Mouse (Mus musculus) heart, adult 18-20 months (tissue): ENCODE measurements around the gene Rxra. TPM values are rescaled to one million over a fixed set of nuclear protein-coding genes. Genes with fewer than 3 reads are reported as not detected.

ENCODE experiments used
- DNase-seq, 2 experiments: peaks; one replicate each; pipeline ENCODE4 v3.0.0; 2021 to 2022; ENCODE audit warnings: mixed read lengths in 1 of 2
- total RNA-seq, 2 experiments: library from RNA; stranded (reverse); gene quantifications; 2 replicates each; pipeline ENCODE4 v1.2.3; 2021

Rxra gene
- total RNA-seq, 2 experiments from 2014 or later, result 51.3 to 52.4 TPM

GRCm38 (mm10) chr2:27738396-27738795, 62.2 kb downstream of the Rxra start:
- no peak for DNase-seq

DNA sequence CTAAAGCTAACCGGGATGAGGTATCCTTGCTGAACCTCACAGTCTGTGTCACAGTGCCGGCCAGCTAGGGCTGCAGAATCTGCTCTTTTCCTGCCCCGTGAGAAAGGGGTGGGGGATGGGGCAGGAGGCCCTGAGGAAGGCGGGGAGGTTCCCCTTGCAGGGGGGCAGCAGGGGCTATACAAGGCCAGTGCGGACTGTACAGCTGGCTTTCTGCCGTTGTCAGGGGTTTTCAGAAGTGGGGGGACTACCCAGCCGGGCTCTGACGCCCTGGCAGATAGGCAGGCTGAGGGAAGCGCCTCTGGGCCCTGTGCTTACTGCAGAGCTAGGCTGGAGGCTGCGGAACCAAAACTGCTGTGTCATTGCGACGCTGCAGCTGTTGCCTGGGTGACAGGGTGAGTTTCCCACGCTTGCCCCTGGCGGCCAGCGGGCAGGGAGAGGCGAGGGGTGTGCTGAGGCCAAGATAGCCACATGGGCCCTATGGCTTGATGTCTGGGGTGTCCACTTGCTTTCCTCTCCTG, 63.9 kb downstream of the Rxra start:
- DNase-seq, result peak; percentile 91 to 93

- no peak for DNase-seq
Measured at GRCm38 (mm10) chr2:27743177-27743576, 66.9 kb downstream of the Rxra start.

DNA sequence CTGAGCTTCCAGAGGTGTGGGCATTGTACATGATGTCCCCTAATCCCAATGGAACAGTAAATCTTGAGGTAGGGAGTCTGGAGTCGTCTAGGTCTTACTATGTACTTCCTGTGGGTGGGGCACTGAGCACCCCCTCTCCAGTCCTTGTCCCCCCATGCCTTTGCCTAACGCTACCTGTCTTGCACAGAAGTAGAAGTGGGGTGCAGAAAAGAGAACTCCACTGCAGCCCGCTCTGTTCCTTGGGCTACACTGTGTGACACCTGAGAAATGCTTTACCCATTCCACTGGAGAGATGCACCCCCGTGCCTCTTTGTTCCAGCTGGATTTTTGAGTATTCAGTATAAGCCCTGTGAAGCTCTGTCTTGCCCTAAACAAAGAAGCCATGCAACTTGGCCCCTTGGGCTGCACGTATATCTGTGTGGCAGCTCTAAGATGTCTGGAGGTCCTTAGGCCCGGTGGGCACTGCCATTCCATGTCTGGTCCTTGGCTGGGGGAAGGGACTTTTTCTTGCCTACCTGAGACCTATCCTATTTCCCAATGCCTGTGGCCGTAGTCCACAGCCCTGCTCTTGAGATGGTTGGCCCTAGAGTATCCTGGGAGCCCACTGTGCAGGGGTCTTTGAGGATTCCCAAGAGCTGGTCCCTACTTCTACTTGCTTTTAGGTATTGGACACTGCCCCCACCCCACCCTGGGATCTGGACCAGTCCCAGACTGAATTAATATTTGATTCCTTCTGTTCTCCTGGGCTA, 67.8 kb downstream of the Rxra start:
- no peak for DNase-seq

DNA sequence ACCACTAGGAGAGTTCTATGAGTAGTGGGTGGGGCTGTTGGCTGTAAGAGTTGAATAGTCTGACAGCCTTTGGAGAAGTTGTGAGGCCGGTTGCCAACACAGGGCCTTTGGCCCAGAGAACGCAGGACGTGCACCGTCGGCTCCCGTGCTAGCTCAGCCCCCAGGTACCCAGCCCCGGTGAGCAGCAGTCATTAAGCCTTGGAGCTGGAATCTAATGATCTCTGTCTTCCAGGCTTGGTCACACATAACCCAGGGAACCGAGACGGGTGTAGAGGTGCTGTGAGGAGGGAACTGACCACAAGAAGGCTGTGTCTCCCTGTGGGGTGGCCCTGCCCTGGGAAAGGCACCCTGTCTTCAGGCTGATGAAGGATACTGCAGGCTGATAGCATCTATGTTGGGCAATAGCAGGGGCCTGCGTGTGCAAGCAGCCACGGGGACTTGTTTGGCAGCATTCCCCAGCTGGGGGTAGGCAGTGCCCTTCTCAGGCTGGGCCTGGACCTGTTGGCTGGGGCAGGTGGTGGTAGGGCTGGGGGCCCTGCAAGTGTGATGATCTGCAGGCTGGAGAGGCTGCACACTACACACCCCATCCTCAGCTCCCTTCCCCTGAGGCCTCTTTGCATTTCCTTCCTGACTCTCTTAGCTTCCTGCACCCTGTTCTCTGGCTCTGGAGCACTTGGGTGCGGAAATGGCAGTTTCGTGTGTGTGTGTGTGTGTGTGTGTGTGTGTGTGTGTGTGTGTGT, 68.5 kb downstream of the Rxra start:
- DNase-seq, result peak; percentile 57 to 78

- peak; percentile 61 to 68 for DNase-seq
Measured at GRCm38 (mm10) chr2:27745673-27746620, 69.7 kb downstream of the Rxra start.

DNA sequence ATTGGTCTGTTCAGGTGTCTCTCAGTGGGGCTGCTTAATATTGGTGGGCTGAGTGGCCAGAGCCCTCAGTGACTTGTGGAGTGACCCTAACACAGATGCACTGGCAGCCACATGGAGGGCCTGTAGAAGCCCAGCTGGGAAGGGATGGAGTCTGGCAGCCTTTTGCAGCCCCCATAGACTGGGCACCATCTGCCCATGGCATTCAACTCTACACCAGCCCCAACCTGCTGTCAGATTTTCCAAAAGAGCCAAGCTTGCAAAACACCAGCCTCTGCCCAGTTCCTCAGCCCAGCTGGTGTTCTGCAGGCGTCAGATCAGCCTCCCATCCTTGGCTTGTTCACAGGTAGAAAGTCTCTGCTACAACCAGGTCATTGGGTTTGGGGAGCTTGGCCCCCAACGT, 70.6 kb downstream of the Rxra start:
- DNase-seq, result no peak

GRCm38 (mm10) chr2:27748984-27749383, 72.7 kb downstream of the Rxra start:
- DNase-seq, result no peak

DNA sequence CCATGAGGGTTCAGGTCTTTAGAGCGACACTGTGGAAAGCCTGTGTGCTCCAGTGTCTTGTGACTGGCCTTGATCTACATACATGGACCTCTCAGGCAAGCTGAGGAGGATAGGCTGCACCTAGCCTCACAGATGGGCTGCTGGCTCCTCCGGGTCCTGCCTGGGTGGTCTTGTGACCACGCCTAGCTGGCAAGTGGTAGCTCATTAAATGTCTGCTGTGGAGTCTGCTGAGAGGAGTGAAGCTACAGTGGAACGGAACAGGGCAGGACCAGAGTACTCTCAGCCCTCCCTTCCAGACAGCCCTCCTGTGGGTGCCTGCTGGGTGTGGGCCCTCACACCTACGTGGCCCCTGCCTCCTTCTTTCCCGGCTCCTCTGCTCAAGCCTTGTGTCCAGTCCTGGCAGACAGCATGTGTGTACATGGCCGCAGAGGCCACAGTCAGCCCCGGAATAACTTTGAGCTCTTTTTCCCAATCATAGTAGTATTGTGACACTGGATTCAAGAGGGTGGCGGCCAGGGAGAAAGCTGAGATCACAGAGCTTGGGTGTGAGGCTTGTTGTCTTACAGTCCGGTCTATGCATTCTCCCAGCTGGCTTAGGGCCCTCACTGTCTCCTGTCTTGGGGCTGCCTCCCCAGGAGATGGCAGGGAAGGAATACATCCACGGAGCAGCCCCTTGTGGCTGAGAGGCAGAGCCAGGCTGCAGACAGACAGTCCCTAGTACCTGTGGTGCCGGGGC, 74.3 kb downstream of the Rxra start:
- no peak for DNase-seq

DNA sequence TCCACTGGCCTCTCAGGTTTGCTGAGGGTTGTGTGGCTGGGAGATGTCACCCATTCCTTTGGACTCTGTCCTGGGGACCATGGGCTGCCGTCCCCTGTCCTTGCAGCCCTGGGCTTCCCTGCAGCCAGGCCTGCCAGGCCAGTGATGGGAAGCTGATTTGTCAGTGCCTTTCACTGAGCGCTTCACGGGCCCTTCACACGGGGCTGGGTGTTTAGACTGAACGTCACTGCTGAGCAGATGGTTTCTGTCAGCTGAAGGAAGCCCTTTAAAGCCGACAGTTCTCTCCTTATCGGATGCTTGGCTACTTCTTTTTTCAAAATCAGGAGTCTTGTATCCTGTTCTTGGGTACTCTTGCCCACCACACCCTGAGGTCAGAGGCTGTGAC, 74.9 kb downstream of the Rxra start:
- no peak for DNase-seq

- no peak for DNase-seq
Measured at GRCm38 (mm10) chr2:27751803-27752202, 75.6 kb downstream of the Rxra start.

DNA sequence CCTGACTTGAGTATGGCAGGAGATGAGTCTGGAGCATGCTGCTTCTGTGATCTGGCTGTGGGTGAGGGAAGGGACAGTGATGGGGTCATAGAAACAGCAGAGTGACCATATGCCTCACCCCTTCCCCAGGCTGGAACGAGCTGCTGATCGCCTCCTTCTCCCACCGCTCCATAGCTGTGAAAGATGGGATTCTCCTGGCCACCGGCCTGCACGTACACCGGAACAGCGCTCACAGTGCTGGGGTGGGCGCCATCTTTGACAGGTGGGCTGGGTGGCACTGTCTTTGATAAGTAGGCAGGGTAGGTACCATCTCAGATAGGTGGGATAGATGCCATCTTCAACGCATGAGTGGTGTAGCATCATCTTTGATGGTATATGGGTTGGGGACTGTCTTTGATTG, 77.9 kb downstream of the Rxra start:
- no peak for DNase-seq

DNA sequence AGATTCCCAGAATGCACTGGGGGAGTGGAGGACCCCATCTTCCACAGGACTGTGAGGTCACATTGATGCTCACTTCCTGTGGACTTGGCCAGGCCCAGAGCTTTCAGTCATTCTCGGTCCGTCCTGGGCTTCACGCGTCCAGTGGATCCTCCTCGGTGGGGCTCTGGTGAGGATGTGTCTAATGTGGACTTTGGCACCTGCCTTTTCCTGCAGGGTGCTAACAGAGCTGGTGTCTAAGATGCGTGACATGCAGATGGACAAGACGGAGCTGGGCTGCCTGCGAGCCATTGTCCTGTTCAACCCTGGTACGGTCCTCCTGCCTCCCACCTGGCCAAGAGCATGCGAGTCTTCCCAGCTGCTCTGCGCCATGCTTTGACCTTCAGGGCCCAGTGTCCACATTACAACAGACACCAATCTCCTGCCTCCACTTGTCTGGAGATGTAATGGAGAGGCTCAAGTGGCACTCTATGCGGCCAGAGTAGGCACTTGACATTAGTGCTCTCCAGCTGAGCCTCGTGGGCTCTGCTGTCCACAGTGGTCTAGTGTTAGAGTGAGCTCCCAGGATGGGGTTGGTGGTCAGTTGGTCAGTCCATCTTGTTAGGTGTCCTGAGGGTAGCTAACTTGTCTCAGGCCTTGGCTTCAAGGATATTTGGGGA, 79.9 kb downstream of the Rxra start:
- no peak for DNase-seq

GRCm38 (mm10) chr2:27758414-27759301, 82.4 kb downstream of the Rxra start:
- DNase-seq, result peak; percentile 96 to 97

- no peak for DNase-seq
Measured at GRCm38 (mm10) chr2:27759431-27759830, 83.2 kb downstream of the Rxra start.

GRCm38 (mm10) chr2:27761260-27761995, 85.2 kb downstream of the Rxra start:
- DNase-seq, result no peak

- DNase-seq, result no peak
Measured at GRCm38 (mm10) chr2:27761996-27762340, 85.7 kb downstream of the Rxra start.

- DNase-seq, result peak in 1 of 2 experiments; percentile 64
Measured at GRCm38 (mm10) chr2:27762509-27762908, 86.3 kb downstream of the Rxra start.
